Mouse (Mus musculus): ENCODE data around the gene Gnat1. TPM values are rescaled to one million over a fixed set of nuclear protein-coding genes. Genes with fewer than 3 reads are reported as not detected.

Gene Gnat1
- polyA plus RNA-seq, 1 experiment from 2014 or later: 2.2 TPM

GRCm38 (mm10) chr9:107629901-107630425, 49.5 kb downstream of the Gnat1 start:
- Histone ChIP-seq H3K4me2 (ENCODE audit: low read length) (peak overlapping the region; percentile 39), H3K9me3 (replicated peaks; ENCODE audit: control insufficient read depth, low read length, poor library complexity, severe bottlenecking) (no peaks in the 10 kb centered on the region), H3K36me3 (ENCODE audit: control insufficient read depth, insufficient read depth, low read length) (no peaks in the 10 kb centered on the region), H3K27ac (ENCODE audit: low read length) (peak overlapping the region; percentile 95), H3K27me3 (ENCODE audit: control insufficient read depth, insufficient read depth, low read depth, low read length) (no peaks in the 10 kb centered on the region), H3K4me3 (ENCODE audit: low read depth, low read length) (peak overlapping the region; percentile 3; the same call in 1 of the 2 replicates), H3K9ac (ENCODE audit: low read depth, low read length) (peak overlapping the region; percentile 43), H3K4me1 (ENCODE audit: control insufficient read depth, insufficient read depth, low read length) (peaks cover 69% of the 10 kb centered on the region)
- ATAC-seq: no peak
- 6% methylated on average over 14 of the region's 14 CpGs for WGBS

- H3K4me3 ChIP-seq (ENCODE audit: low read depth, low read length): no peak overlapping the region
- H3K9ac ChIP-seq (ENCODE audit: low read depth, low read length): no peak overlapping the region
Measured at GRCm38 (mm10) chr9:107629411-107629730, 50.1 kb downstream of the Gnat1 start.

GRCm38 (mm10) chr9:107628721-107629410, 50.6 kb downstream of the Gnat1 start:
- Histone ChIP-seq H3K4me3 (ENCODE audit: low read depth, low read length) (no peak overlapping the region), H3K36me3 (ENCODE audit: control insufficient read depth, insufficient read depth, low read length) (no peaks in the 10 kb centered on the region), H3K9me3 (replicated peaks; ENCODE audit: control insufficient read depth, low read length, poor library complexity, severe bottlenecking) (no peaks in the 10 kb centered on the region), H3K4me2 (ENCODE audit: low read length) (peak overlapping the region; percentile 39; the same call in 1 of the 2 replicates), H3K27me3 (ENCODE audit: control insufficient read depth, insufficient read depth, low read depth, low read length) (no peaks in the 10 kb centered on the region), H3K27ac (ENCODE audit: low read length) (peak overlapping the region; percentile 95), H3K9ac (ENCODE audit: low read depth, low read length) (peak overlapping the region; percentile 63), H3K4me1 (ENCODE audit: control insufficient read depth, insufficient read depth, low read length) (peaks cover 69% of the 10 kb centered on the region)
- ATAC-seq: no peak
- WGBS: 23% methylated on average over 14 of the region's 15 CpGs

More at GRCm38 (mm10) chr9:107629411-107629730, 50.1 kb downstream of the Gnat1 start:
- Histone ChIP-seq H3K4me2 (ENCODE audit: low read length) (peak overlapping the region; percentile 39), H3K9me3 (replicated peaks; ENCODE audit: control insufficient read depth, low read length, poor library complexity, severe bottlenecking) (no peaks in the 10 kb centered on the region), H3K4me1 (ENCODE audit: control insufficient read depth, insufficient read depth, low read length) (peaks cover 73% of the 10 kb centered on the region), H3K36me3 (ENCODE audit: control insufficient read depth, insufficient read depth, low read length) (no peaks in the 10 kb centered on the region), H3K27me3 (ENCODE audit: control insufficient read depth, insufficient read depth, low read depth, low read length) (no peaks in the 10 kb centered on the region), H3K27ac (ENCODE audit: low read length) (peak overlapping the region; percentile 95)
- no peak for ATAC-seq
- 13% methylated on average over 4 of the region's 4 CpGs for WGBS

- no peak overlapping the region; the same call in 1 of the 2 replicates for H3K4me3 ChIP-seq (ENCODE audit: low read depth, low read length)
- H3K4me2 ChIP-seq (ENCODE audit: low read length): peak overlapping the region; percentile 50
- no peaks in the 10 kb centered on the region for H3K9me3 ChIP-seq (replicated peaks; ENCODE audit: control insufficient read depth, low read length, poor library complexity, severe bottlenecking)
- WGBS: 11% methylated on average over 20 of the region's 20 CpGs
- ATAC-seq: no peak
- peak overlapping the region; percentile 95 for H3K27ac ChIP-seq (ENCODE audit: low read length)
- no peaks in the 10 kb centered on the region for H3K36me3 ChIP-seq (ENCODE audit: control insufficient read depth, insufficient read depth, low read length)
- H3K4me1 ChIP-seq (ENCODE audit: control insufficient read depth, insufficient read depth, low read length): peaks cover 65% of the 10 kb centered on the region
- H3K9ac ChIP-seq (ENCODE audit: low read depth, low read length): peak overlapping the region; percentile 63
- H3K27me3 ChIP-seq (ENCODE audit: control insufficient read depth, insufficient read depth, low read depth, low read length): no peaks in the 10 kb centered on the region
Measured at GRCm38 (mm10) chr9:107627387-107628255, 51.9 kb downstream of the Gnat1 start.

GRCm38 (mm10) chr9:107626844-107627277, 52.7 kb downstream of the Gnat1 start:
- Histone ChIP-seq H3K4me3 (ENCODE audit: low read depth, low read length) (peak overlapping the region; percentile 9), H3K36me3 (ENCODE audit: control insufficient read depth, insufficient read depth, low read length) (no peaks in the 10 kb centered on the region), H3K27me3 (ENCODE audit: control insufficient read depth, insufficient read depth, low read depth, low read length) (no peaks in the 10 kb centered on the region), H3K9me3 (replicated peaks; ENCODE audit: control insufficient read depth, low read length, poor library complexity, severe bottlenecking) (no peaks in the 10 kb centered on the region), H3K4me1 (ENCODE audit: control insufficient read depth, insufficient read depth, low read length) (peaks cover 58% of the 10 kb centered on the region), H3K9ac (ENCODE audit: low read depth, low read length) (peak overlapping the region; percentile 63), H3K27ac (ENCODE audit: low read length) (peak overlapping the region; percentile 95), H3K4me2 (ENCODE audit: low read length) (peak overlapping the region; percentile 50)
- ATAC-seq: peak; percentile 39
- 0% methylated on average over 2 of the region's 2 CpGs for WGBS

- peak; percentile 36; the same call in 1 of the 2 replicates for ATAC-seq
Measured at GRCm38 (mm10) chr9:107626158-107626843, 53.2 kb downstream of the Gnat1 start.

GRCm38 (mm10) chr9:107625351-107626128, 54.0 kb downstream of the Gnat1 start:
- ATAC-seq: no peak
- Histone ChIP-seq H3K4me1 (ENCODE audit: control insufficient read depth, insufficient read depth, low read length) (peaks cover 47% of the 10 kb centered on the region), H3K4me2 (ENCODE audit: low read length) (no peak overlapping the region), H3K36me3 (ENCODE audit: control insufficient read depth, insufficient read depth, low read length) (no peaks in the 10 kb centered on the region), H3K9me3 (replicated peaks; ENCODE audit: control insufficient read depth, low read length, poor library complexity, severe bottlenecking) (no peaks in the 10 kb centered on the region), H3K27me3 (ENCODE audit: control insufficient read depth, insufficient read depth, low read depth, low read length) (no peaks in the 10 kb centered on the region), H3K9ac (ENCODE audit: low read depth, low read length) (no peak overlapping the region), H3K4me3 (ENCODE audit: low read depth, low read length) (no peak overlapping the region), H3K27ac (ENCODE audit: low read length) (peak overlapping the region; percentile 95)
- WGBS: 83% methylated on average over 12 of the region's 12 CpGs

More at GRCm38 (mm10) chr9:107626158-107626843, 53.2 kb downstream of the Gnat1 start:
- Histone ChIP-seq H3K36me3 (ENCODE audit: control insufficient read depth, insufficient read depth, low read length) (no peaks in the 10 kb centered on the region), H3K4me2 (ENCODE audit: low read length) (peak overlapping the region; percentile 50), H3K4me3 (ENCODE audit: low read depth, low read length) (peak overlapping the region; percentile 9; the same call in 1 of the 2 replicates), H3K4me1 (ENCODE audit: control insufficient read depth, insufficient read depth, low read length) (peaks cover 52% of the 10 kb centered on the region), H3K27ac (ENCODE audit: low read length) (peak overlapping the region; percentile 95), H3K9ac (ENCODE audit: low read depth, low read length) (peak overlapping the region; percentile 63), H3K27me3 (ENCODE audit: control insufficient read depth, insufficient read depth, low read depth, low read length) (no peaks in the 10 kb centered on the region), H3K9me3 (replicated peaks; ENCODE audit: control insufficient read depth, low read length, poor library complexity, severe bottlenecking) (no peaks in the 10 kb centered on the region)
- 23% methylated on average over 15 of the region's 15 CpGs for WGBS

GRCm38 (mm10) chr9:107624951-107625350, 54.6 kb downstream of the Gnat1 start:
- WGBS: 68% methylated on average over 3 of the region's 3 CpGs
- no peak for ATAC-seq
- H3K4me3 ChIP-seq (ENCODE audit: low read depth, low read length): no peak overlapping the region
- H3K27ac ChIP-seq (ENCODE audit: low read length): peak overlapping the region; percentile 43; the same call in 1 of the 2 replicates
- no peak overlapping the region for H3K9ac ChIP-seq (ENCODE audit: low read depth, low read length)
- H3K4me1 ChIP-seq (ENCODE audit: control insufficient read depth, insufficient read depth, low read length): peaks cover 41% of the 10 kb centered on the region
- peaks cover 2% of the 10 kb centered on the region for H3K36me3 ChIP-seq (ENCODE audit: control insufficient read depth, insufficient read depth, low read length)
- no peaks in the 10 kb centered on the region for H3K9me3 ChIP-seq (replicated peaks; ENCODE audit: control insufficient read depth, low read length, poor library complexity, severe bottlenecking)
- H3K27me3 ChIP-seq (ENCODE audit: control insufficient read depth, insufficient read depth, low read depth, low read length): no peaks in the 10 kb centered on the region
- no peak overlapping the region for H3K4me2 ChIP-seq (ENCODE audit: low read length)

Data from midbrain, embryonic 16.5 days (tissue).